Mouse (Mus musculus) heart, adult 8-10 months (tissue): ENCODE results near the gene Vmp1. TPM values are rescaled to one million over a fixed set of nuclear protein-coding genes. Genes with fewer than 3 reads are reported as not detected.

ENCODE experiments used
- DNase-seq: peaks from one replicate; pipeline ENCODE4 v3.0.0; 2022; ENCODE audit warnings: low spot score
- total RNA-seq, 4 experiments: library from RNA; stranded (reverse); gene quantifications; 2 replicates each; pipeline ENCODE4 v1.2.4; 2022

The Vmp1 gene
- total RNA-seq, 4 experiments from 2014 or later = 60.2 to 77.1 (median 64.7) TPM

- DNase-seq = no peak
Observed at GRCm38 (mm10) chr11:86602116-86602515, 81.5 kb downstream of the Vmp1 start.

GRCm38 (mm10) chr11:86600209-86600557 lies 83.5 kb downstream of the Vmp1 start:
- no peak for DNase-seq

GRCm38 (mm10) chr11:86599378-86600208 lies 84.0 kb downstream of the Vmp1 start:
- no peak for DNase-seq

GRCm38 (mm10) chr11:86598572-86598971 lies 85.1 kb downstream of the Vmp1 start:
- no peak for DNase-seq

- DNase-seq = no peak
Observed at GRCm38 (mm10) chr11:86598154-86598553, 85.5 kb downstream of the Vmp1 start.

- DNase-seq = no peak
Observed at GRCm38 (mm10) chr11:86596976-86597375, 86.7 kb downstream of the Vmp1 start.

- no peak for DNase-seq
Observed at GRCm38 (mm10) chr11:86596187-86596960, 87.3 kb downstream of the Vmp1 start.

GRCm38 (mm10) chr11:86595366-86595765 lies 88.3 kb downstream of the Vmp1 start:
- DNase-seq = no peak

GRCm38 (mm10) chr11:86594188-86594876 lies 89.3 kb downstream of the Vmp1 start:
- DNase-seq = no peak

GRCm38 (mm10) chr11:86593443-86593842 lies 90.2 kb downstream of the Vmp1 start:
- DNase-seq = no peak

- DNase-seq = no peak
Observed at GRCm38 (mm10) chr11:86592993-86593392, 90.6 kb downstream of the Vmp1 start.

GRCm38 (mm10) chr11:86591931-86592616 lies 91.6 kb downstream of the Vmp1 start:
- no peak for DNase-seq

GRCm38 (mm10) chr11:86591301-86591845 lies 92.3 kb downstream of the Vmp1 start:
- DNase-seq = no peak

GRCm38 (mm10) chr11:86590579-86590978 lies 93.1 kb downstream of the Vmp1 start:
- DNase-seq = no peak

- DNase-seq = no peak
Observed at GRCm38 (mm10) chr11:86590066-86590465, 93.6 kb downstream of the Vmp1 start.

- no peak for DNase-seq
Observed at GRCm38 (mm10) chr11:86588583-86589298, 94.9 kb downstream of the Vmp1 start.

- no peak for DNase-seq
Observed at GRCm38 (mm10) chr11:86587830-86588229, 95.8 kb downstream of the Vmp1 start.

- peak; percentile 80 for DNase-seq
Observed at GRCm38 (mm10) chr11:86586868-86587792, 96.5 kb downstream of the Vmp1 start.

- DNase-seq = no peak
Observed at GRCm38 (mm10) chr11:86586177-86586867, 97.3 kb downstream of the Vmp1 start.
